Comparison of ENCODE assay signal across 8 mouse cellular contexts in the genomic region with DNA sequence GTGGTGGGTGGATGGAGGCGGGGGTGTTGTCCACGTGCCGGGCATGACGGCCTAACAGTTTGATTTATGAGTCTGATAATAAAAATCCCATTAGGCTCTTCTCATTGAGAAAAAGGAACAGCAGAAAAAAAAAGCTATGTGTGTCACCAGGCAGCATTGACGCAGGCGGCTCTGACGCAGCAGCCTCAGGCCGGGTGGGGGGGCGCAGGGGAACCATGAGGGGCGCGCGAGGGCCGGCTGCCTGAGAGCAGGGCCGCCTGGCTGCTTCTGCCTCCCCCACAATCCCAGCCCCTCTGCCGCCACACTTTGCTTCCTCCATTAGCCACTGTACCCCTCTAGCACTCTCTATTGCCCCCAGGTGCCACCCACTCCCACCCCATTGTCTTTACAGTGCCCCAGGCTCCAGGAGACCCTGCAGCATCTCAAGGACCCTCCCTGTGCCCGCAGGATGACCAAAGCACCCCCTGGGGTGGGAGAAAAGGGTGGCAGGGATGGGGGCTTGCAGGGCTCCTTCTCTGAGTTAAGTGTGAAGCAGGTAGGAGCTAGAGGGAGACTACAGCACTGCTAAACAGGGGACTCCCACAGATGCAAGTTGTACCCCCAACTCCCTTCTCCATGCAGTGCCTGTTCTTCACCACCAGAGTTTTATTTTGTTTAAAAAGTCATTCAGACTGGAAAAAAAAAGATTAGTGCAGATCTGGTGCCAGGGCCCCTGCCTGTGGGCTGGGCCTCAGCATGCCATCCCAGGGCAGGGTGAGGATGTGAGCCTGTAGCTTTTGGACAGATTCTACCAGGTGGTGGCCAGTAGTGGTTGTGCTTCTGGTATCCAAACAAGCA. TPM values are rescaled to one million over a fixed set of nuclear protein-coding genes. Genes with fewer than 3 reads are reported as not detected.
DNase-seq lines count a peak whose midpoint lies in the region; ATAC-seq lines count a peak whose summit lies in the region.

No protein-coding gene starts in this region.

- WGBS in forebrain, embryonic 16.5 days = under 1% methylated on average over 16 of the region's 16 CpGs

- H3K4me1 ChIP-seq in forebrain, embryonic 16.5 days (replicated peaks; ENCODE audit: control insufficient read depth, insufficient read depth, low read length) = peaks cover 22% of the 10 kb centered on the region

- peak overlapping the region; percentile 56 for H3K27ac ChIP-seq in forebrain, embryonic 16.5 days (ENCODE audit: low read length)

- peak overlapping the region; percentile 29 for H3K4me3 ChIP-seq in forebrain, embryonic 16.5 days (replicated peaks; ENCODE audit: low read length)

- no peaks in the 10 kb centered on the region for H3K27me3 ChIP-seq in forebrain, embryonic 16.5 days (replicated peaks; ENCODE audit: control insufficient read depth, insufficient read depth, low read length)

- intact Hi-C loops in heart, postnatal 25 days (cut with DNase I) = no loop called here

- H3K36me3 ChIP-seq in forebrain, embryonic 16.5 days (ENCODE audit: control insufficient read depth, insufficient read depth) = no peaks in the 10 kb centered on the region

- peak; percentile 92 for DNase-seq in Muller cell, postnatal 12 days (ENCODE audit: inconsistent ontology term)
- peak; percentile 63 for DNase-seq in cerebellum, adult 8-10 months
- DNase-seq in heart, postnatal 25 days (ENCODE audit: low spot score) = peak; percentile 39
- peak; percentile 77 to 81 for DNase-seq in kidney, postnatal 36 days
- DNase-seq in lung, postnatal 14 days = peak; percentile 63
- peak; percentile 65 to 82 for DNase-seq in right cerebral cortex, adult 2 months (ENCODE audit: low spot score in 2 of 2)
- DNase-seq in spleen, postnatal 4 days (ENCODE audit: low spot score in 2 of 2) = no peak

- no peaks in the 10 kb centered on the region for H3K9me3 ChIP-seq in forebrain, embryonic 16.5 days (ENCODE audit: control insufficient read depth, low read length)

- peak; percentile 94 for ATAC-seq in forebrain, embryonic 16.5 days

- H3K4me2 ChIP-seq in forebrain, embryonic 16.5 days (ENCODE audit: low read length) = peak overlapping the region; percentile 53

- peak overlapping the region; percentile 24; the same call in 1 of the 2 replicates for H3K9ac ChIP-seq in forebrain, embryonic 16.5 days (replicated peaks; ENCODE audit: low read depth, low read length)

RNA-seq across cellular contexts. Expression of a gene that starts 16.6 kb away (rescaled TPM):
- polyA plus RNA-seq in forebrain, embryonic 16.5 days (2015; fragmentation: Nextera tagmentation; extraction: Ambion mirVana) = 23.9 and 24.5 TPM in 2 replicates
- 1 to 10 TPM; 2.5 to 4.5 TPM for total RNA-seq in heart, postnatal 25 days (2021)

RNA-seq across cellular contexts. Expression of a gene that starts 58.2 kb away (rescaled TPM):
- polyA plus RNA-seq in forebrain, embryonic 16.5 days (2015; fragmentation: Nextera tagmentation; extraction: Ambion mirVana) = not detected in 2 replicates
- total RNA-seq in heart, postnatal 25 days (2021) = not detected

Comparison
In these comparisons a context has a peak if more than half of its experiments do, and no peak if none do; other contexts are left out.
1. DNase-seq: peak in Muller cell, postnatal 12 days (single experiment), cerebellum, adult 8-10 months (single experiment), heart, postnatal 25 days (single experiment), kidney, postnatal 36 days (2 of 2), lung, postnatal 14 days (single experiment) and right cerebral cortex, adult 2 months (2 of 2); none in spleen, postnatal 4 days (0 of 2).